Mouse (Mus musculus) embryo, embryonic 10 days (tissue): Measurements from ENCODE around the gene Otog.

Experiments
- DNase-seq: peaks from one replicate; pipeline ENCODE4 v3.0.0-alpha.2; 2015; ENCODE audit warnings: low spot score

Otog gene

GRCm38 (mm10) chr7:46283681-46284080, 42.9 kb downstream of the Otog start:
- no peak for DNase-seq

- no peak for DNase-seq
These were observed 44.5 kb downstream of the Otog start for GRCm38 (mm10) chr7:46285161-46285839.

- no peak for DNase-seq
These were observed 45.6 kb downstream of the Otog start for GRCm38 (mm10) chr7:46286391-46286790.

DNA sequence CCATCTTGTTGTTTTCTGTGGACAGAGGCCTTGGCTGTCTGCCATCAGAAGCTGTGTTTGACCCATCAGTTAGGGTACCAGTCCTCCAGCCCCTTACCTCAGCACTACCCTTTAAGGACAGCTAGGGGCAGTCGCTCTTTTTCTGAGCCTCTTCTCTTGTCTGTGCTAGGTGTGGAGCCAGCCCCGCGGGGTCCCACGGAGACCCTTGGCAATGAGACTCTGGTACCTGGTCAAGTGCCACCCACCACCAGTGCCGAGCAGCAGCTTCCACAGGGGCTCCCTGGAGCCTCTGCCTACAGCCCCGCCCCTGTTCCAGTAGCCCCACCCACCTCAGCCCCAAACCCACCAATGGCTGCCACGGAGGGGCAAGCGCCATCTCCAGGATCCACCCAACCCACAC, 46.3 kb downstream of the Otog start:
- no peak for DNase-seq

DNA sequence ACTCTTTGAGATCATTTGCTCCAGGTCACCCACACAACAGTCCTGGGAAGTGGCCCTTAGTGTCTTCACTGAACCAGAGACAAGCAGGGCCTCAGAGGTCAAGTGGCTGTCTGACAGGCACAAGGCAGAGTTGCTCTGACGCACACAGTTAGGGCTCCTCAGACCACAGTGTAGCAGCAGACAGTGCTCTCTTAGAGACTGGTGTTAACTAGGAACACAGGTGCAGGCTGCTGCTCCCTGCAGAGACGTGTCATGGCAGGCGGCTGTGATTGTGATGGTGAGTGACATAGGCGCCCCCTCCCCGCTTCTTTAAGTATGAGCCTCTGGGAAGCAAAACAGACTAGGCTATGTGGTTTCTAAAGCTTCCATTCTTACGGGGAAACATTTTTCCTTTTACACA, 55.5 kb downstream of the Otog start:
- peak; percentile 45 for DNase-seq

- DNase-seq, result no peak
These were observed 60.3 kb downstream of the Otog start for GRCm38 (mm10) chr7:46301031-46301632.

GRCm38 (mm10) chr7:46313486-46313885, 72.7 kb downstream of the Otog start:
- DNase-seq, result peak; percentile 32

DNA sequence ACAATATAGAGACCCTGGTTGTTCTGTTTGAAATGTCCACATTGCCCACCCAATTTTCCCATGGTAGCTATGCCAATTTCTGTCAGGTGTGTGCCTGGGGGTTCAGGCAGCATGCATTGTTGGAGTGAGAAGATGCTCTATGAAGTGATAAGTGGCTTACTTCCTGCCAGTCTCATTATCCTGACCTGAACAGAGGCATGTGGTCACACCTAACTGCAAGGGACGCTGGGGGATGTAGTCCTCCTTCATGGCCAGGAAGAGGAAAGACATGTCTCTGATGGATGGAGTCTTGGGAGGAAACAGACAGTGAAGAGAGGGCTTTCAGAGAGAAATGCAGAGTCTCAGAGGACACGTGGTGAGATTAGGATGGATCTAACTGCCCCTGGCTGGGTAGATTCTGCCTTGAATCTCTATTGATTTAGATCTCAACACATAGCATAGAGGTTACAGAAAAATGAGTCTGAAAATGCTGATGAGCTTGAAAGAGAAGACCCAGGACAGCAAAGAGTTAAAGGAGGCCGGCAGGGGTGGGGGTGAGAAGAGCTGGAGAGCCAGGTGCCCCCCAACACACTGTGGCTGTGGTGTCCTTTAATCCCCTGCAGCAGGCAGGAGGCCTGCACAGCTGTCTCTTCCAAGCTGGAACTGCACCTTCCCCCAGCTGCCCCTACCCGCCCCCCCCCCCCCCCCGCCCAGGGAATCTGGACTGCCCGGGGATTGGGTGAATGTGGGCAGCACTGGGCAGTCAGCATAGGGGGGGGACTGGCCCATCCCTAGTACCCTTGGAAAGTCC, 73.6 kb downstream of the Otog start:
- DNase-seq, result no peak

DNA sequence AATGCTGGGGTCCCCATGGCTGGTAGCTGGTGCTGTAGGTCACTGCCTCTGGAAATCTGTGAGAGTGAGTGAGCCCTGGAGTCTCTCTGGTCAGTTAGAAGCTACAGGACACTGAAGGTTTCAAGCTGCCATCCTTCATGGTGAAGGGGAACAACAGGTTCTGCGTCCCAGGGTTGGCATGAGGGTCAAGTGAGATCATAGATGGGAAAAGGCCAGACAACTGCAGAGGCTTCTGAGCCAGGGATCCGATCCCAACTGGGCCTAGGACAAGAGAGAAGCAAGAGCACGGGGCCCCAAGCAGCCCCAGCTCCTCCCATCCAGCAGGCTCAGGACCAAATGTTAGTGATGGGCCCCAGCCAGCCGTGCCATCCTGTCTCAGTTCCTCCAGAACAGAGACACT, 74.9 kb downstream of the Otog start:
- no peak for DNase-seq

- DNase-seq, result peak; percentile 15
These were observed 76.2 kb downstream of the Otog start for GRCm38 (mm10) chr7:46316948-46317347.

- DNase-seq, result no peak
These were observed 80.5 kb downstream of the Otog start for GRCm38 (mm10) chr7:46321242-46321641.

GRCm38 (mm10) chr7:46327896-46328295, 87.1 kb downstream of the Otog start:
- no peak for DNase-seq

- DNase-seq, result no peak
These were observed 96.6 kb downstream of the Otog start for GRCm38 (mm10) chr7:46337397-46337796.

DNA sequence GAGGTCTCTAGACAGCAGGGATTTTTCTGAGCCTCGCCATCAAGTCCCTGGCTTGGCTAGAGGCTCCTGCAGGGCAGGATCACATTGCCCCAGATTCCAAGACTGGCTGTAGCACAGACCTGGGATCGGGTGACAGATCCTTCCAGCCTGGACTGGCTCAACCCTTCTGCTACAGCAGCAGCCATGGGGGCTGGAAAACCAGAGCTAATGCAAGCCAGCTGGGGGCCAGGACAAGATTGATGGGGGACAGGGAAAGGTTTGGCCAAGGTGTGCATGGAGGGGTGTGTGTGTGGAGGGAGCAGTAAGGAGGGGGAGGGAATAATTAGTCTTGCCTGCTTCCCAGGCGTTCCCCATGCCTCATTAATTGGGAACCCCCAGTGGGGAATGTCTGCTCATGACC, 99.0 kb downstream of the Otog start:
- DNase-seq, result peak; percentile 29

GRCm38 (mm10) chr7:46340295-46340694, 99.5 kb downstream of the Otog start:
- DNase-seq, result no peak

GRCm38 (mm10) chr7:46341471-46341870, 100.7 kb downstream of the Otog start:
- no peak for DNase-seq

- DNase-seq, result peak; percentile 41
These were observed 106.9 kb downstream of the Otog start for GRCm38 (mm10) chr7:46347692-46348091.

DNA sequence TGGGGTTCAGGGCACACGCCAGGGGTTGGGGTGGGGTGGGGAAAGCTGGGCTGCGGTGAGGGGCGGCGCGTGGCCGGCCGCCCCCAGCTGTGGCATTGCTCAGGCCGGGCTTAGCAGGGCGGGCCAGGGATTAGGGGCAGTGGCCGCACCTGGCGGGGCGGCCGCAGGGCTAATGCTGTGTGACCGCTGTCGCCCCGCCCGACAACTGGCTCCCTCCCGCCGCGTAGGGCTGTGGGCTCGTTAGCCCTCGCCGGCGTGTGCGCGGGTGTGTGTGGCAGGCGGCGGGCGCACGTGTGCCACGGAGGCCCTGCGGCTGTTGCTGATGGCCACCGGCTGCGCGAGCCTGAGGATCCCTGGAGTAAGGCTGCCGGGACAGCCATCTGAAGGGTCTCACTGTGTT, 108.0 kb downstream of the Otog start:
- DNase-seq, result no peak

GRCm38 (mm10) chr7:46350119-46350702, 109.4 kb downstream of the Otog start:
- no peak for DNase-seq

- DNase-seq, result no peak
These were observed 112.0 kb downstream of the Otog start for GRCm38 (mm10) chr7:46352748-46353147.

DNA sequence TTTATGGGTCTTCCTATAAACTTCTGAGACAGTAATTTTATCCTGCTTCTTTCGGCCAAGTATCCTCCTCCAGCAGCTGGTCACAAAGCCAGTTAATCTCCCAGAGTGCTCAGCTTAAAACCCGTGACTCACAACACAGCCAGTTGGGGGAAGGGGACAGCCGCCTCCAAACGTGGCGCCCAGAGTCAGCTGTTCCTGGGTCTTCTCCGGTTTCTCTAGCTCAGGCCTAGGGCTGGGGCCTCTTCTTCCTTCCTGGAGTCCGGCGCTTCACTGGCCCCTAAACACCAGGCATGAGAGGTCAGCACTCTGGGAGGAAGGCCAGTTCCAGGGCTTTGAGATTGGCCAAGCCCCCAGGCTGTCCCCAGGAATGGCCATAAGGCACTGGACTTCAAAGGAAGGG, 112.4 kb downstream of the Otog start:
- no peak for DNase-seq

DNA sequence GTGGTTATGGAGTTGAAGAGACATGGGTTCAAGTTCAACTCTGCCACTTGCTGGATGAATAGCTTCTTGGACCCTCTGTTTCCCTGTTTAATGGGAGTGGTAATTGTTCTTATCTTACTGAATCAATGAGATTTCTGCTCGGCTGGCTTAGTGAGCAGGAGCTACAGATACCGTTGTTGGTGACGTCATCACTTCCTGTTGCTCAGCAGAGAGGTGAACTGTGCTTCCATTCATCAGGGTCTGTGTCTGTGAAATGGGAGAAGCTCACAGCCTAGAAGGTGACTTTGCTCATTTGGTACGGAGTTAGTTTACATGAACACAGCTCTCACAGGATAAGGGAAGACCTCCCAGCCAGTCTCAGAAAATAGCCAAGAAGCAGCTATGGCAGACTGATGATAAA, 113.1 kb downstream of the Otog start:
- no peak for DNase-seq
